Mouse (Mus musculus) small intestine, adult 2 months (tissue): ENCODE data around the gene Gm10577.

Source experiments
- CTCF ChIP-seq: fragments of 200-500 bp; IDR thresholded peaks from 2 replicates; pipeline ENCODE4 v1.5.1; 2012; ENCODE audit warnings: low read depth, mild to moderate bottlenecking, control low read depth, inconsistent platforms, low read length, moderate library complexity, mixed read lengths; ENCODE audit not compliant: insufficient replicate concordance, insufficient read length; ENCODE audit errors: extremely low read depth
- POLR2A ChIP-seq: fragments of 200-500 bp; IDR thresholded peaks from 2 replicates; pipeline ENCODE4 v1.6.1; 2012; ENCODE audit warnings: low read depth, mild to moderate bottlenecking, control low read depth, inconsistent platforms, low read length, moderate library complexity

GRCm38 (mm10) chr4:101026995-101027394 is 6.5 kb upstream of the Gm10577 start:
- TF ChIP-seq POLR2A (no peak), CTCF (no peak)
